Mouse (Mus musculus): Measurements from ENCODE around the gene Gm3336. TPM values are rescaled to one million over a fixed set of nuclear protein-coding genes. Genes with fewer than 3 reads are reported as not detected.
A peak's percentile ranks its signal among the peaks of the same experiment; 100 is the strongest.

Gene Gm3336
- total and polyA plus RNA-seq, 3 experiments: 0.25 to 0.49 TPM; not detected in 1

GRCm38 (mm10) chr8:70760350-70760749 is 42.0 kb downstream of the Gm3336 start:
- H3K27ac ChIP-seq (ENCODE audit: insufficient read depth, low read depth): no peak overlapping the region
- TF ChIP-seq CHD2 (IDR thresholded peaks at IDR 0.05; ENCODE audit: low read length): no peak
- TF ChIP-seq JUN (IDR thresholded peaks at IDR 0.05; ENCODE audit: insufficient read depth, low read depth, low read length): no peak
- TF ChIP-seq MAFK (IDR thresholded peaks at IDR 0.05; ENCODE audit: insufficient replicate concordance, low read length): no peak
- no peak for TF ChIP-seq SMC3 (IDR thresholded peaks at IDR 0.05; ENCODE audit: low read depth, low read length)
- no peak for TF ChIP-seq NRF1 (IDR thresholded peaks at IDR 0.05; ENCODE audit: low read depth, low read length)
- TF ChIP-seq ZKSCAN1 (IDR thresholded peaks at IDR 0.05; ENCODE audit: borderline replicate concordance, low read depth, low read length): no peak
- no peak for TF ChIP-seq JUND (conservative IDR thresholded peaks at IDR 0.05; ENCODE audit: low read depth, low read length)
- H3K27me3 ChIP-seq (replicated peaks): no peaks in the 10 kb centered on the region
- H3K36me3 ChIP-seq (replicated peaks in 1 of 2; ENCODE audit: control insufficient read depth in 1 of 2, insufficient read depth in 1 of 2, low read length in 1 of 2): peaks cover 31 to 65% of the 10 kb centered on the region in 2 experiments
- DNase-seq (ENCODE audit: extremely low read depth): no peak
- dilution Hi-C loops (cut with MboI; ENCODE audit: extremely low pct_ligation_motif_present, extremely low pct_unique_long_range_greater_than_20kb, low sequenced_read_pairs): no loop called here
- no peaks in the 10 kb centered on the region for H3K9me3 ChIP-seq (replicated peaks; ENCODE audit: low read length)
- no peaks in the 10 kb centered on the region for H3K79me2 ChIP-seq (replicated peaks; ENCODE audit: control insufficient read depth, extremely low read depth, insufficient read depth, poor library complexity, severe bottlenecking)
- peak overlapping the region; percentile 77 for H3K9ac ChIP-seq (ENCODE audit: insufficient read depth, low read depth)
- peaks cover 8 to 48% of the 10 kb centered on the region in 2 experiments for H3K4me1 ChIP-seq (ENCODE audit: control insufficient read depth in 1 of 2, insufficient read depth in 2 of 2)
- in situ Hi-C loops (cut with MboI; ENCODE audit: low pct_ligation_motif_present, low pct_unique_long_range_greater_than_20kb, low sequenced_read_pairs): loop anchor here (5.0 kb wide), 1 partner anchor 82 kb away; no protein-coding TSS in a partner anchor
- peak overlapping the region; percentile 58 for H3K4me2 ChIP-seq (ENCODE audit: insufficient read depth, low read depth, poor library complexity, severe bottlenecking)
- H3K4me3 ChIP-seq (replicated peaks in 1 of 3; ENCODE audit: low read depth in 2 of 3, low read length in 2 of 3, poor library complexity in 1 of 3): peak overlapping the region; percentile 72 to 87 (median 73)

GRCm38 (mm10) chr8:70760775-70761406 is 42.5 kb downstream of the Gm3336 start, which contains the start of gene Mpv17l2:
Gene Mpv17l2, minus strand, starts transcription at chr8:70760946.
- H3K4me1 ChIP-seq (ENCODE audit: control insufficient read depth in 1 of 2, insufficient read depth in 2 of 2): peaks cover 8 to 50% of the 10 kb centered on the region in 2 experiments
- H3K9ac ChIP-seq (ENCODE audit: insufficient read depth, low read depth): peak within 1 kb of the TSS; percentile 77
- H3K79me2 ChIP-seq (replicated peaks; ENCODE audit: control insufficient read depth, extremely low read depth, insufficient read depth, poor library complexity, severe bottlenecking): no peaks in the 10 kb centered on the region
- peak; percentile 99 for DNase-seq (ENCODE audit: extremely low read depth)
- dilution Hi-C loops (cut with MboI; ENCODE audit: extremely low pct_ligation_motif_present, extremely low pct_unique_long_range_greater_than_20kb, low sequenced_read_pairs) (no loop called here), in situ Hi-C loops (cut with MboI; ENCODE audit: low pct_ligation_motif_present, low pct_unique_long_range_greater_than_20kb, low sequenced_read_pairs) (loop anchor here (5.0 kb wide), 1 partner anchor 81 kb away; no protein-coding TSS in a partner anchor)
- H3K4me3 ChIP-seq (replicated peaks in 1 of 3; ENCODE audit: low read depth in 2 of 3, low read length in 2 of 3, poor library complexity in 1 of 3): peak within 1 kb of the TSS; percentile 72 to 87 (median 73)
- peak within 1 kb of the TSS; percentile 27; the same call in 1 of the 2 replicates for H3K27ac ChIP-seq (ENCODE audit: insufficient read depth, low read depth)
- H3K4me2 ChIP-seq (ENCODE audit: insufficient read depth, low read depth, poor library complexity, severe bottlenecking): peak within 1 kb of the TSS; percentile 58
- no peaks in the 10 kb centered on the region for H3K9me3 ChIP-seq (replicated peaks; ENCODE audit: low read length)
- peaks cover 31 to 62% of the 10 kb centered on the region in 2 experiments for H3K36me3 ChIP-seq (replicated peaks in 1 of 2; ENCODE audit: control insufficient read depth in 1 of 2, insufficient read depth in 1 of 2, low read length in 1 of 2)
- no peaks in the 10 kb centered on the region for H3K27me3 ChIP-seq (replicated peaks)
- TF ChIP-seq PAX5 (IDR thresholded peaks at IDR 0.05; ENCODE audit: low read length) (no peak), MYC (IDR thresholded peaks at IDR 0.05; ENCODE audit: low read depth, low read length) (peak; percentile 76; the same call in 1 of the 2 replicates), MAZ (IDR thresholded peaks at IDR 0.05; ENCODE audit: low read depth, low read length) (peak; percentile 72), MXI1 (IDR thresholded peaks at IDR 0.05; ENCODE audit: low read depth, low read length) (peak; percentile 67), MAFK (IDR thresholded peaks at IDR 0.05; ENCODE audit: insufficient replicate concordance, low read length) (no peak), ELF1 (IDR thresholded peaks at IDR 0.05; ENCODE audit: low read depth, low read length) (peak; percentile 99), ZKSCAN1 (IDR thresholded peaks at IDR 0.05; ENCODE audit: borderline replicate concordance, low read depth, low read length) (no peak), NRF1 (IDR thresholded peaks at IDR 0.05; ENCODE audit: low read depth, low read length) (peak; percentile 65; the same call in 1 of the 2 replicates), MEF2A (IDR thresholded peaks at IDR 0.05; ENCODE audit: borderline replicate concordance, low read depth, low read length) (peak; percentile 50; the same call in 1 of the 2 replicates), KAT2A (IDR thresholded peaks at IDR 0.05; ENCODE audit: insufficient replicate concordance, low read length) (peak; percentile 63; the same call in 1 of the 2 replicates), HCFC1 (IDR thresholded peaks at IDR 0.05; ENCODE audit: low read depth, low read length) (peak; percentile 69), JUND (conservative IDR thresholded peaks at IDR 0.05; ENCODE audit: low read depth, low read length) (no peak), SIN3A (IDR thresholded peaks at IDR 0.05; ENCODE audit: low read length) (peak; percentile 81), NELFE (IDR thresholded peaks at IDR 0.05; ENCODE audit: low read depth, low read length) (peak; percentile 37; the same call in 1 of the 2 replicates), BHLHE40 (IDR thresholded peaks at IDR 0.05; ENCODE audit: low read depth, low read length) (peak; percentile 56; the same call in 1 of the 2 replicates), JUN (IDR thresholded peaks at IDR 0.05; ENCODE audit: insufficient read depth, low read depth, low read length) (no peak), POLR2A (IDR thresholded peaks at IDR 0.05; ENCODE audit: low read depth, low read length) (peak; percentile 60; the same call in 1 of the 2 replicates), E2F4 (IDR thresholded peaks at IDR 0.05; ENCODE audit: insufficient replicate concordance, low read depth, low read length) (peak; percentile 46; the same call in 1 of the 2 replicates), POLR2AphosphoS2 (IDR thresholded peaks at IDR 0.05; ENCODE audit: low read depth, low read length) (no peak), IRF4 (IDR thresholded peaks at IDR 0.05; ENCODE audit: low read depth, low read length) (peak; percentile 45), ZMIZ1 (IDR thresholded peaks at IDR 0.05; ENCODE audit: low read depth, low read length) (peak; percentile 6; the same call in 1 of the 2 replicates), CTCF (conservative IDR thresholded peaks at IDR 0.05 in 1 of 2, IDR thresholded peaks at IDR 0.05 in 1 of 2; ENCODE audit: low read depth in 2 of 2, low read length in 2 of 2) (no peak), UBTF (IDR thresholded peaks at IDR 0.05; ENCODE audit: low read depth, low read length) (no peak), USF1 (IDR thresholded peaks at IDR 0.05; ENCODE audit: low read depth, low read length) (peak; percentile 54), TCF12 (IDR thresholded peaks at IDR 0.05; ENCODE audit: low read depth, low read length) (peak; percentile 61; the same call in 1 of the 2 replicates), CHD2 (IDR thresholded peaks at IDR 0.05; ENCODE audit: low read length) (peak; percentile 96), TBP (conservative IDR thresholded peaks at IDR 0.05; ENCODE audit: low read depth, low read length) (0 out of 2 replicates have a peak, but pooled peaks have one; percentile 36), MAX (IDR thresholded peaks at IDR 0.05; ENCODE audit: low read length) (peak; percentile 91)

Data from CH12.LX (cell line).